Mouse (Mus musculus) spleen, adult 18-20 months (tissue): ENCODE measurements around the gene H2-DMa.
"Not testable (repeated sequence)": the region's sequence is repeated elsewhere in the genome, so short reads cannot be mapped to it uniquely, and the experiment has no call there.

Source experiments
- DNase-seq, 2 experiments: peaks; one replicate each; pipeline ENCODE4 v3.0.0; 2022; ENCODE audit warnings: mixed read lengths in 2 of 2

Gene H2-DMa

GRCm38 (mm10) chr17:34127475-34127874 is 8.1 kb downstream of the H2-DMa start:
- peak; percentile 78 to 82 for DNase-seq

- no peak for DNase-seq
These were observed 9.1 kb downstream of the H2-DMa start for GRCm38 (mm10) chr17:34128264-34128937.

- peak in 1 of 2 experiments; percentile 29 for DNase-seq
These were observed 9.8 kb downstream of the H2-DMa start for GRCm38 (mm10) chr17:34128944-34129791.

GRCm38 (mm10) chr17:34130073-34130947 is 11.0 kb downstream of the H2-DMa start:
- no peak for DNase-seq

GRCm38 (mm10) chr17:34131911-34132310 is 12.6 kb downstream of the H2-DMa start:
- DNase-seq = no peak

- peak in 1 of 2 experiments; percentile 48 for DNase-seq
These were observed 13.9 kb downstream of the H2-DMa start for GRCm38 (mm10) chr17:34133289-34133688.

- no peak for DNase-seq
These were observed 15.1 kb downstream of the H2-DMa start for GRCm38 (mm10) chr17:34134451-34134850.

- peak; percentile 95 to 98 for DNase-seq
These were observed 16.2 kb downstream of the H2-DMa start for GRCm38 (mm10) chr17:34135297-34136224.

GRCm38 (mm10) chr17:34137601-34138000 is 18.3 kb downstream of the H2-DMa start:
- no peak for DNase-seq

- no peak for DNase-seq
These were observed 19.3 kb downstream of the H2-DMa start for GRCm38 (mm10) chr17:34138655-34139054.

- DNase-seq = no peak
These were observed 20.1 kb downstream of the H2-DMa start for GRCm38 (mm10) chr17:34139416-34139815.

GRCm38 (mm10) chr17:34140240-34140639 is 20.9 kb downstream of the H2-DMa start:
- no peak for DNase-seq

GRCm38 (mm10) chr17:34141448-34141847 is 22.1 kb downstream of the H2-DMa start:
- no peak for DNase-seq

GRCm38 (mm10) chr17:34142456-34143010 is 23.2 kb downstream of the H2-DMa start:
- no peak for DNase-seq

- DNase-seq = peak; percentile 92 to 94
These were observed 23.7 kb downstream of the H2-DMa start, which contains the start of gene H2-DMb2 for GRCm38 (mm10) chr17:34143033-34143432. Gene H2-DMb2 (plus strand): TSS chr17:34143307.

GRCm38 (mm10) chr17:34143461-34143860 is 24.1 kb downstream of the H2-DMa start:
- DNase-seq = no peak

GRCm38 (mm10) chr17:34144221-34144620 is 24.9 kb downstream of the H2-DMa start:
- not testable (repeated sequence) for DNase-seq

- peak; percentile 62 to 68 for DNase-seq
These were observed 25.6 kb downstream of the H2-DMa start for GRCm38 (mm10) chr17:34144960-34145371.

- DNase-seq = peak; percentile 38 to 65
These were observed 33.6 kb downstream of the H2-DMa start, which contains the start of gene H2-DMb1 for GRCm38 (mm10) chr17:34152923-34153322. Gene H2-DMb1 (plus strand): TSS chr17:34153072.

- no peak for DNase-seq
These were observed 36.2 kb downstream of the H2-DMa start for GRCm38 (mm10) chr17:34155534-34155933.
